Mouse (Mus musculus) kidney, postnatal 36 days (tissue): Measurements from ENCODE around the gene Terf2.
A peak's percentile ranks its signal among the peaks of the same experiment; 100 is the strongest.

Experiments used
- DNase-seq, 2 experiments: peaks; one replicate each; pipeline ENCODE4 v3.0.0; 2021 to 2022; ENCODE audit warnings: mixed read lengths in 2 of 2

Terf2 gene

DNA sequence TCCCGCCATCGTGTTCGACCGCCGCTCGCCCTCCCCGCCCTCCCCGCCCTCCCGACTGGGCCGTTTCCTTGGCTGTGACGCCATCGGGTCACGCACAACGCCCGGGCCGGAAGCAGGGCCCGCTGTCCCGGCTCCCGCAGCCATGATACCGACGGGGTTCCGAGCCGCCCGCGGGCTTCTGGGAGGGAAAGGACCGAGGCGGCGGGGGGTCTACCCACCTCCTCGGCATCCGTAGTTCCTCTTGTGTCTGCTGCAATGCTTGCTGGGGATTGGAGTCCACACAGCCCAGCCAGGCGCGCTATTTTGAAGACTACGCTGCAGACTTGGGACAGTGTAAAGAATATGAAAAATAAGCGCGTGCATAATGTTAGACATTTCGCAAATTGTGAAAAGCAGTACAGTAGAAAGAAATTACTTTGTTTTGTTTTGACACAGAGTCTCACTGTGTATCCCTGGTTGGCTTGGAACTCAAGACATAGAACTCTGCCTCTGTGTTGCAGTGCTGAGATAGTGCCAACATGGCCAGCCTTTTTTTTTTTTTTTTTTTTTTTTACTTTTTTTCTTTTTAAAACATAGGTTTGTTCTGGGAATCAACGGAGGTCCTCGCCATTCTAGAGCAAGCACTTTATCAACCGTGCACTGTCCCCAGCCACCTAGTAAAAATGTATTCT, at the start of gene Terf2:
Terf2 (minus strand) TSS at position 182 of the 671 bp plus-strand sequence.
- DNase-seq: peak; percentile 97 to 98

DNA sequence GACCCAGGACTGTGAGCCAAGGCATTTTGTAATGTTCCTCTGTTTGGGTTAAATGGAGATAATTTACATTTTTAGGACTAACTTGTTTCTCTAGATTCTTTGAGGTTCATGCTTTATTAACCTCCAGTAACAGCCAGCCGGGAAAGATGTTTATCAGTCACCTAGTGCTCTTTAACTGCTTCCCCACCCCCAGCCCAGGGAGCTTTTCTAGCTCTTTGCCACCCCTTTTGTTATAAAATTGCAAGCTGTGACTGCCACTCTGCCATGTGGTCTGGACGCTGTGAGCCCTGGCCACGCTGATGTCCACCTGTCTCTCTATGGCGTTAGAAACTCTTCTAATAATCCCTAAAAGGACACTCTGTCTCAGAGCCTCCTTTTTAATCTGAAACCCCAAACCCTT, 47.2 kb upstream of the Terf2 start:
- DNase-seq: peak; percentile 72 to 75

DNA sequence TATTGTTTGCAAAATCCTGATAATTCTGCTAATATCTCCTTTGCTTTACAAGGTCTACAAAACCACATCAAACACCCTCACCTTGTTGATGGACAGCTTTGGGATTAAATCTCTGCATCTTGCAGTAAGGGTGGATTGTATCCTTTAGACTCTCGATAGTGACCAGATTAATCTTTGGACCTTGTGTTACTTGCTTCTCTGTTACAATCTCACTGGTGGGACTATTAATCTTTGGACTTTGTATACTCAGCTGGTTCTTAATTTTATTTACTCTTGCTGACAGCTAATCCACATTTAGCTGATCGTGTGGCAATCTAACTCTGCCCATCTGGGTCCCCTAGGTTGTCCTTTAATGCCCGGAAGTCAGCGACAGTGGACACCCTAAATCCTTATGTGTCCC, 46.2 kb upstream of the Terf2 start:
- peak in 1 of 2 experiments; percentile 69 for DNase-seq

DNA sequence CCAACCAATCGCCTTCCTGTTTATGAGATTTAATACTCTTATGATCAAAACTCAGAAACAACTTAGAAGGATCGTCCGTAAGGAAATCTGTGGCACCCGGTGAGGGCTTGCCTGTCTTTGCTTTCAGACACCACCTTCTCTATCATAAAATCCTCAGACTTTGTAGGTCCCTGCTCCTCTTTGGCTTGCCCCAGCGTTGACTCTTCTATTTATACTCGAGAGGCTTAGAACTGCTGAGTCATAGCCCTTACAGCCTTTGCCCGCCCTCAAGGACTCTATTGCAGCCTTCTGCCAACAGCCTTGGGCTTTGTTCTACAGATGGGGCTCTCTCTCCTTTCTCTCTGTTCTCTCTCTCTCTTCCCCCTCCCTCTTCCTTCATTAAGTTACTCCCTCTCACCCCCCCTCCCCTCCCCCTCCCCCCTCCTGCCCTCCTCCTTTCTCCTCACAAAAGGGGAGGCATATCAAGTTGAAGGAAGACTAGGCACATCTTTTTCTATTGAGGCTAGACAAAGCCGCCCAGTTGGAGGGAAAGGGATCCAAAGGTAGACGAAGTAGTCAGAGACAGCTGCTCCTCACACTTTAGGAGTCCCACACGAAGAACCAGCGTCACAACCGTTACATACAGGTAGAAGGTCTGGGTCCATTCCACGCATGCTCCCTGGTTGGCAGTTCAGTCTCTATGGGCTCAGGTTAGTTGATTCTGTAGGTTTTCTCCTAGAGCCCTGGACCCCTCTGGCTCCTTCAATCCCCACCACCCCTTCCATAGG, 43.5 kb upstream of the Terf2 start:
- peak; percentile 73 to 87 for DNase-seq

DNA sequence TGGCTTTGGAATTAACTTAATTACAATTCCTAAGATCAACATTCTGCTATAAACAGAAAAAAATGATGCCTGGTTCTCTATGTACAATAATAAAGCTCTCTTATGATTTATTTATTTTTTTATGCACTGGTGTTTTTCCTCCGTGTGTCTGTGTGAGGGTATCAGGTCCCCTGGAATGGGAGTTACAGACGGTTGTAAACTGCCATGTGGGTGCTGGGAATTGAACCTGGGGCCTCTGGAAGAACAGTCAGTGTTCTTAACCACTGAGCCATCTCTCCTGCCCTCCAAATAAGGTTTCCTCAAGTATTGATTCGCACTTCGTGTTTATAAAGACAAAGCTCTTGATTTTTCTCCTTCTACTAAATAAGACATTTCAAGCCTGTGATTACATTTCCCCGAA, 42.0 kb upstream of the Terf2 start:
- no peak for DNase-seq

DNA sequence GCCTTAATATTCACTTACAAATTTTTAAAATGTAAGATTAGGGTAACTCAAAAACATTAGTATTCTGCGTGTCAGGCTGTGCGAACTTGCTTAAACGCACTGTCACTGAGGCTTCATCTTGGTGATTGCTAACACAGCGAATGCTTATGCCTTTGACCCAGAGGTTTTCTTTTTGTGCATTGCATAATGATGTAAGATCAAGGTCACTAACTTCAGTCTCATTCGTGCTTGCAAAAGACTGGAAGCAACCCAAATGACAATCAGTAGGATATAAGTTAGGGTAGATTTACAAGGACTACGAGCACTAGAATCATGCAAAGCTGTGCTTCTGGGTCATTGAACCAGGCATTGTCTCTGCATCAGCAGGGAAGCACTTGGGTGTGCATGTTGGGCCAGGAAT, 41.2 kb upstream of the Terf2 start:
- peak in 1 of 2 experiments; percentile 48 for DNase-seq

DNA sequence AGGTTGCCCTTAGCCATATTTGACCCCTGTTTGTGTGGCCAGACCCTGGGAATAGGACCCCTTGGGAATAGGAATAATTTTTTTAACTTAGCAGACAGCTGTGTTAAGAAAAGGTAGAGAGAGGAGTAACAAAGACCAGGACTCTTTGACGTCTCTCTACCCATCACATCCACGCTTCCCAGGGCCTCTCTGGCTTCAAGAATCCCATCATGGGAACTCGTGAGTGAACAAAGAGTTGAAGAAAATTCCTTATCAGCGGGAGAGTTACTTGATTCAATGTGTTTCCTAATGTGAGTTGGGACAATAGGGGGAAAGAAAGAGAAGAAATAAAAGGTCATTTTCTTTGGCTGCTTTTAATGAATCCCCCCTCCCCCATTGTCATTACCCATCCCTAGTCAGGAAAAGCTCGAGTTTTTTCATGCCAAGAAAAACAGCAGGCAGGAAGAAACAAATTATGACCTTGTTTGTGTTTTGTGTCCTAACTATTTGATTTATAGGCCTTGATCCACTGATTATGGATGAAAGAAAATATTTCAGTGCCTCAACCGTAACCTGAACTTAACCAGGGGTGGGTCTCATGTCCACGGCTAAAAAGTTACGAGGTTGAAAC, 39.8 kb upstream of the Terf2 start:
- DNase-seq: peak in 1 of 2 experiments; percentile 57

DNA sequence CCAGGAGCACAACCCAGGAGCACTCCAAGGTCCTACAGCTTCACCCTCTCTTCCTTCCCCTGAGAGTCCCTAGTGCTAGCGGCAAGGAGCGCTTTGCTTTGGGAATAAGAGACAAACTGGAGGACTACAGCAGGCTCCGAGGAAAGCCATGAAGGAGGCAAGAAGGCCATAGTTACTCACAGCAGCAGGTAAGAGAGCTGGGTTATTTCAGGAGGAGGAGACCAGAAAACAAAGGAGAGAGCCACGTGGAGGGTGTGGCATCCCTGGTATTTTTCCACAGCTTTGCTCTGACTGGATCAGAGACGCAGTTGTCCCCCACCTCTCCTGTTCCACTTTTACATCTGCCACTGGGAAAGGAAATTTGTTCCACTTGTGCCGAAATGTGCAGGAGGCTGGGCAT, 37.5 kb upstream of the Terf2 start:
- DNase-seq: peak; percentile 65 to 72

DNA sequence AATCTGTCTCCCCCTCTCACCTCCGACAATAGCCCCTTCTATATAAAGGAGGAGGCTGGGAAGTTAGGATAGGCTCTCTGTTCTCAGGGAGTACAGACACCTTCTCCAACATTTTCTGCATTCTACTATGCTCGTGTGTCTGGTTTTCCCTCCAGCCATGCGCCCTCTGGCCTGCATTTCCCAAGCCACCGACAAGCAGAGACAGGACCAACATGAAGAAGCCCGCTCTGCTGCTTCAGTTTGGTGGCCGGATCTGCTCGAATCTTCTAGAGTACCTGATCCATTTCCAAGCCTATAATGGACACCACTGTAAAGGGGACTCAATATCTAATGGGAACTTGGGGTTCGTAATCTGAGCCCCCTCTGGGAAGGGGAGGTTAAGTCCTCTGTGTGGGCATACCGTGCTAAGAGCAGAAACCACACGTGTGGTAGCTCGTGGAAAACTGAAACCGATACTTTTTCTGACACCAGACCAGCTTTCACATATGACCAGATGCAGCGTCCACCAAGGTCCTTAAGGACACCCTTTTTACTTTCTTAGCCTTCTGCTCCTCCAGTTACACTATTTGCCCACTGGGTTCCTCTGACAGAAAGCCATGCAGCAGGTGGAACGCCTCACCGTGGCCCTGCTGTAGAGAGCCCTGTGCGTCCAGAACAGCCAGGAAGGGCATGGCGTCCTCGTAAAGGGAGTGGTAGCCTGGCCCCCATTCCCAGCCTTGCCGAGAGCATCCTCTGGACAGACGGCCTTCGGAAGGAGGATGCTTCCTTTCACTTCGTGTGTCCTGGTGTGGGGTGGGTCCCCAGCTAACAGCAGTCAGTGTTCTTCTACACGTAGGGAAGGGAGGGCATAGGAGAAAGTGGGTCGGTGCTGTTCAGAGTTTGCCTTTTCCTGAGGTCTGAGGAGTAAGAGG, 36.5 kb upstream of the Terf2 start:
- DNase-seq: no peak

DNA sequence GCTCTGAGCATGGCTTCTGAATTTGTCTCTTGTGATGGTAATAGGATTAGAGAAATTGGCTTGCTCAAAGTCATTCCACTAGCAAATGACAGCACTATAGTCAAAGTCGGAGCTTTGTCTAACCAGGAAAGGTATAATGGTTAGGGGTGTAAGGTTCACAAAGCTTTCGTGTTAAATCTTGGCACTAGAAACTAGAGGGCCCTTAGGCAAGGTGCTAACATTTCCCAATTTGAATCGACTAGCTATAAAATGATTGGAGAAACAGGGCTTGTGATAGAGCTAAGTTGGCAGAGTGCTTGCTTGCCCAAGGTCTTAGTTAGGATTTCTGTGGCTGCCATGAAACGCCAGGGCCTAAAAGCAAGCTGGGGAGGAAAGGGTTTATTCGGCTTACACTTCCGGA, 33.7 kb upstream of the Terf2 start:
- DNase-seq: no peak

DNA sequence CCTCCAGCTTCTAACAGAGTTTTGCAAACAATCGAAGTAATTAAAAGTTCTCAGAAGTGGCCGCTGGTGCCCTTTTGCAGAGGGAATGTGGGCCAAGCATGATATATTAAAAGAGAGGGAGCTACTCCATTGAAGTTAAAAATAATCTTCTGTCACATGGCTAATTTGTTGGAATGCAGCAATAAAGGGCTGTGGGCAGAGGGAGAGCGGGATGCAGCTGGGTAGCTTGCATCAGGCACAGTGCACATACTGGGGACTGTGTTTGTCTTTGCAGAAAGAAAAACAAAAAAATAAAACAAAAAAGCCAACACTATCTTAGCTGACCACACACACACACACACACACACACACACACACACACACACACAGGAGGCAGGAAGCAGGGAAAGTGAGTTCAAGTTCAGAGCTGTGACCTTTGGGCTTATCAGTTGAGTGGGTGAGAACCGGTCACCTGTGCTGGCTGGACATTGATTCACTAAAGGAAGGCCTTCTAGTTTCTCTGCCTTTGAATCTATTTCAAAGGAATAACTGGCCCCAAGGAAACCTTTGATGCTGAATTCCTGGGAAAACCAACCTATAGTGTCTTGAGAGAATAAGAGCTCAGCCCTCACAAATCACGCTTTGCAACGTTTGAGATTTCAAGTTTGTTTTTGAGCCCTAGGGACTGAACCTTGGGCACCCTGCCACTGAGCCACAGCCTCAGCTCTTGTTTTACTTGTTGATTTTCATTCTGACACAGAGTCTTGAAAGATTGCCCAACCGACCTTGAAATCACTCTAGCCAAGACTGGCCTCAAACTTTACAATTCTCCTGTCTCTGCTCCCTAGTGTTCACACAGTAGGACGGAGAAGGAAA, 33.1 kb upstream of the Terf2 start:
- peak; percentile 85 to 87 for DNase-seq

DNA sequence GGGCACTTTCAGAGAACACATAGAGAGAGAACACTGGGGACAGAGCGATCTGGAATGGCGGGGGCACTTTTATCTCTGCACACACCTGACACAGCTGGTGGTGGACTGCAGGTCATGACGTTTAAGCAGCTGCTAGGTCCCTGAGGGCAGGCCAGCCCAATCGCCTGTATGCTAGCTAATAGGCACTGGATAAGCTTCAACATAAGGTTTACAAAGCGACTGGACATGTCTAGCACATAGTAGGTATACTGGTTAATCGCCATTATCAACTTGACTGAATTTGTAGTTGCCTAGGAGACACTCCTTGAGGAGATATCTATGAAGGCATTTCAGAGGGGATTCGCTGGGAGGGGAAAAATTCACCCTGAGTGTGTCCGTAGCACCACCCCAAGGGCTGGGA, 28.0 kb upstream of the Terf2 start:
- no peak for DNase-seq

DNA sequence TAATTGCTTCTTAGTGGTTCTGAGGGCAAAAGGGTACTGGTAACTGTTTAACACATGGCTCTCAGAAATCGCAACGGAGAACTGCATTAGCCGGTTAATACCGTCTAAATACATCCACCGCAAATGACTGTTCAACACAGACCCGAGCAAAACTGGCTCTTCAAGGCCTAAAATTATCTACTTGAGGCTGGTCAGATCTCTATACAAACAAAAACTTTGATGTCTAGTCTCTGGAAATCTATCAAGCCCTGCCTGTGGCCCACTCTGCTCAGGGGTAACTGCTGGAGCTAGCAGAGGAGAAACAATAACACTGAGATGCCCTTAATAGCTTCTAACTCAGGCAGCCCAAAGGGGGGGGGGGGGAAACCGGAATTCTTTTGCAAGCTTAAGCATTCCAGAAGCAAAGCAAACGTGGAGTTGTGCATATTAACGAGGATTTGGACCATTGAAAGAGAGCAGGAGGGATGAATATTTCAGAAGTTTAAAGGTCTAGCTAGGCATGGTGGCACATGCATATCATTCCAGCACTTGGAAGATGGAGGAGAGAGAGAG, 26.8 kb upstream of the Terf2 start:
- peak in 1 of 2 experiments; percentile 61 for DNase-seq

DNA sequence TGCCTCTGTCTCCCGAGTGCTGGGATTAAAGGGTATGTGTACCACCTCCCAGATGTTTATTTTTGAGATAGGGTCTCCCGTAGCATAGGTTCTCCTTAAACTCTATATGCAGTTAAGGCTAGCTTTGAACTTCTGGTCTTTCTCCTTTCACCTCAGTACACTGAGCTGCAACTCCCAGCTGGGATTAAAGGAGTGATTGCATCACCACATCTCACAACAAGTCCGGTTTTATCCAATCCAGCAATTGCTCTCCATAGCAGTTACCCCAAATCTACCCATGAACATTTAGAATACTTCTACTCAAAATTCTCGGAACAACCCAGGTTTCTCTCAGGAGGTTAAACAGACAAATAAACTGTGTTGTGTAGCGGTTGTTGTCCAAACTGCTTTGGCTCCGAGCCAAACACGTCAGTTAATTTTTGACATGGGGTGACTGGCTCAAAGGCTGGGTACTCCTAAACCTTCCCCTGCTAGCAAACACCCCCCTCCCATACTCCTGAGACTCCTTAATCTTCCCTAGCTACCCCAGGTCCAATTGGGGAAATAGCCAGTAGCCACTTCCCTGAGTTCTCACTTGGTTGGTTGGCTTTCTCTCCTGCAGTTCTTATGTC, 25.4 kb upstream of the Terf2 start:
- DNase-seq: peak; percentile 69 to 84

DNA sequence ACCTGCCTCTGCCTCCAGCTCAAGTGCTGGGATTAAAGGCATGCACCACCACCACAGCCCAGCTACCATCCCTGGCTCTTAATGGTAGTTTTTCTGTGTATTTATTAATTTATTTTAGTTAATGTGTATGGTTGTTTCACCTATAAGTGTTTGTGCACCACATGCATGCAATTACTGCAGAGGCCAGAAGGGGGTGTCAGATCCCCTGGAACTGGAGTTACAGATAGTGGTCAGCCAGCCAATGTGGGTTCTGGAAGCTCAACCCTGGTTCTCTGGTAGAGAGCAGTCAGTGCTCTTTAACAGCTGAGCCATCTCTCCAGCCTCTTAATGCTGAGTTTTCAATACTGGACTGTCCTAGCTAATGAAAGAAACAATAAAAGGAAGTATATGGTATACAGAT, 24.5 kb upstream of the Terf2 start:
- no peak for DNase-seq

DNA sequence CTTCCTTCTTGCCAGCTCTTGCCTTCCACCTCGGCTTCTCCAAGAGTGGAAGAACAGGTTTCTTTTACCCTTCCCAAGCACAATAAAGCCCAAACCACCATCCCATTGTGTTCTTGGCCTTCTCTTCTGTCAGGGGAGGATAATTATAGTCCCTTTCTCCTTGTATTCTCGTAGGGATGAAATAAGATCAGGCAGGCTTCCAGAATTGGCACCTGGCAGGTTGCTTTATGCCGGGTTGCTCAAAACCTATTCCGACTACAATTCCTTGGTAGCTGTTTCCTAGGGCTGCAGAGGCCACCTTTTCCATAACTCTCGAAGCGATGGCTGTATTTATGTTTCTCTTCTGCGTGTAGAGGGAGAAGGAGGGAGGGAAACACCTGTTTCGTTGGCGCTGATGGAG, 23.1 kb upstream of the Terf2 start:
- DNase-seq: no peak

DNA sequence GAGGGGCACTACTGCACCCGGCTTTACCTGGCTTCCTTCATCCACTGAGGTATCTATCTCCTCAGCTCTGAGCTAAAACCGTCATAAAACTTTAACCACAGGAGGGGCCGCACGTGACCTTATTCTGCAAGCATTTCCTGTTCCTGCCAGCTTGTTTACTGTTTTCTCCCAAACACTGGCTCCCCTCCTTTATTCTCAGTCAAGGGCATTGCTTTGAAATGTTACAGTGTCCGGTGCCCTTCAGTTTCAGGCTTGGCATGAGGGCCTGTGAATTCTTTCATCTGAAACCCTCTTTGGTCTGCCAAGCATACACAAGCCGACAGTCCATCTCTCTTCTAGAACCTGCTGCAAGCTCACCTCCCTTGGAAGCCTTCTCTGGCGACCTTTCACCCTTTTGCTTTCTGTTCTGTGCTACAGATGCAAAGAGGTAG, 22.5 kb upstream of the Terf2 start:
- DNase-seq: peak; percentile 85 to 91

DNA sequence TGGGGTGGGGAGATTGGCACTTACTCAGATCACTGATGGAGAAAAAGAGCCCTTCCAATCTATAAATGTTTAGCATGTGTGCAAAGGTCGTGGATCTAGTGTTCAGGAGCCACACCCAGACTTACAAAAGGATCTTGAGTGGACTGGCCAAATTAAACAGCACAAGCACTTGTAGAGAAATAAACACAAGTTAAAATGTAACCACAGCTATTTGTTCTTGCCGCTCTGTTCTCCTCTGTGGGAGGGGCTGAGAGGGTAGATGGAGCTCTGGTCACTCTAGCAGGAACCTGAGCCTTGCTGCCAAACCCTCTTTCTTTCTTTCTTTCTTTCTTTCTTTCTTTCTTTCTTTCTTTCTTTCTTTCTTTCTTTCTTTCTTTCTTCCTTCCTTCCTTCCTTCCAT, 20.7 kb upstream of the Terf2 start:
- peak; percentile 62 to 90 for DNase-seq

DNA sequence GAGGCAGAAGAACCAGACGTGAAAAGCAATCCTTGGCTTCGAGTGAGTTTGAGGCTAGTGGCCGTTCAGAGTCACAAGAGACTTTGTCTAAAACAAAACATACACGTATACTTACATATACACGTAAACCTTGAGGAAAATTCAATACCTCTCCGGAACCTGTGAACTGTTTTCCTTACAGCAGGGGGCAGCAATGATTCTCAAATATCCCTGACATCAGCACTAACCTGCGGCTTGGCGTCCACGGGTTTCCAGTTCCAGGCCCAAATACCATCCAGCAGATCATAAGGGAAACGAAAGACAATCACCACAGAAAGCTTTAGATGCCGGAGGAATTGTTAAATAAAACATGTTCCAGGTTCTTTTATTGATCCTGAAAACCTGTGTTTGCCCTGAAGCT, 19.7 kb upstream of the Terf2 start:
- DNase-seq: peak; percentile 90 to 93

DNA sequence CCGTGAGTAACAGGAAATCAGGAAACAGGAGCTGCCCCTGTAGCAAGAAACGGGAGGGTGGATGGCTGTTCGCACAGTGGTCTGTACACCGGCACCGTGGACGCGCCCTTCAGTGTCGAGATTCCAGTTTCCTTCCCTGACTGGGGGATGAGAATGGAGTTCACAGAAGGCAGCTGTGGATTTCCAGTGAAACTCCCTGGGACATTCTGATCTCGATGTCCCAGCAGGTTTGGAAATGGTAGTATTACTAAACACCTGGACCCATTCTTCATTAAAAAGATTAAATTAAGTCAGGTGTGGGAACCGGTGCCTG, 18.6 kb upstream of the Terf2 start:
- DNase-seq: no peak
